Mouse (Mus musculus) intestine, embryonic 15.5 days (tissue): ENCODE results near the gene Zbtb22. TPM values are rescaled to one million over a fixed set of nuclear protein-coding genes. Genes with fewer than 3 reads are reported as not detected.
"Not testable (repeated sequence)": the region's sequence is repeated elsewhere in the genome, so short reads cannot be mapped to it uniquely, and the experiment has no call there.

Experiments used
- ATAC-seq: fragments of 200-750 bp; cut with Nextera tagmentation; 2 replicates; pipeline ENCODE4 v1.8.0; 2017; ENCODE audit warnings: moderate TSS enrichment, moderate library complexity
- H3K27ac ChIP-seq: fragments of 300-500 bp; sonication (generic); 2 replicates; pipeline ENCODE4 v1.5.1; 2015; ENCODE audit warnings: mild to moderate bottlenecking, inconsistent platforms
- H3K27me3 ChIP-seq: fragments of 300-500 bp; sonication (generic); replicated peaks from 2 replicates; pipeline ENCODE4 v1.6.1; 2015; ENCODE audit warnings: inconsistent platforms
- H3K36me3 ChIP-seq: fragments of 300-500 bp; sonication (generic); 2 replicates; pipeline ENCODE4 v1.6.1; 2015; ENCODE audit warnings: inconsistent platforms
- H3K4me1 ChIP-seq: fragments of 300-500 bp; sonication (generic); replicated peaks from 2 replicates; pipeline ENCODE4 v1.6.1; 2015; ENCODE audit warnings: inconsistent platforms
- H3K4me2 ChIP-seq: fragments of 300-500 bp; sonication (generic); replicated peaks from 2 replicates; pipeline ENCODE4 v1.6.1; 2015; ENCODE audit warnings: mild to moderate bottlenecking, inconsistent platforms
- H3K4me3 ChIP-seq: fragments of 300-500 bp; sonication (generic); replicated peaks from 2 replicates; pipeline ENCODE4 v1.5.1; 2015; ENCODE audit warnings: inconsistent platforms
- H3K9ac ChIP-seq: fragments of 300-500 bp; sonication (generic); 2 replicates; pipeline ENCODE4 v1.6.1; 2015; ENCODE audit warnings: inconsistent platforms
- H3K9me3 ChIP-seq: fragments of 300-500 bp; sonication (generic); 2 replicates; pipeline ENCODE4 v1.6.1; 2016; ENCODE audit warnings: inconsistent platforms
- WGBS: fragments of 180-500 bp; shearing (Covaris S2); methylation state at CpG from one replicate; pipeline ENCODE4 v1.1.7; 2015; 5-methylcytosine and 5-hydroxymethylcytosine counted together
- polyA plus RNA-seq: library from polyadenylated mRNA; unstranded; fragments of >200 nt; fragmentation: Nextera tagmentation; extraction: Ambion mirVana; gene quantifications from 2 replicates; pipeline ENCODE4 v1.2.1, GENCODE M21; 2015

The Zbtb22 gene
- polyA plus RNA-seq, 1 experiment from 2014 or later, result 14.4 TPM

DNA sequence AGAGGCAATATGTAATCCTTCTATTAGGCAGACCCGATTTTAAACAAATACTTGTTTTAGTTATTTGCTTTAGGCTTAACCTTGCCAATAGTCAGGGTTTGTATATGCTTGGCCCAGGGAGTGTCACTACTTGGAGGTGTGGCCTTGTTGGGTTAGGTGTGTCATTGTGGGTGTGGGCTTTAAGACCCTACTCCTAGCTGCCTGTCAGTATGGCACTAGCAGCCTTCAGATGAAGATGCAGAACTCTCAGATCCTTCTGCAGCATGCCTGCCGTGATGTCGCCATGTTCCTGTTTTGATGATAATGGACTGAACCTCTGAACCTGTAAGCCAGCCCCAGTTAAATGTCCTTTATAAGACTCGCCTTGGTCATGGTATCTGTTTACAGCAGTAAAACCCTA is 22.7 kb upstream of the Zbtb22 start:
- H3K4me2 ChIP-seq, H3K9ac ChIP-seq, H3K27me3 ChIP-seq, H3K9me3 ChIP-seq, ATAC-seq, H3K36me3 ChIP-seq, H3K27ac ChIP-seq, H3K4me1 ChIP-seq, H3K4me3 ChIP-seq: not testable (repeated sequence)
- WGBS, result 65% methylated on average over 4 of the region's 4 CpGs

GRCm38 (mm10) chr17:33897114-33897794 is 18.4 kb upstream of the Zbtb22 start:
- no peak for ATAC-seq
- no peak overlapping the region for H3K27ac ChIP-seq
- H3K36me3 ChIP-seq, result no peaks in the 10 kb centered on the region
- H3K4me2 ChIP-seq, result no peak overlapping the region
- H3K4me1 ChIP-seq, result no peaks in the 10 kb centered on the region
- no peak overlapping the region for H3K4me3 ChIP-seq
- H3K9me3 ChIP-seq, result no peaks in the 10 kb centered on the region
- 40% methylated on average over 6 of the region's 6 CpGs for WGBS
- H3K27me3 ChIP-seq, result no peaks in the 10 kb centered on the region
- no peak overlapping the region for H3K9ac ChIP-seq

DNA sequence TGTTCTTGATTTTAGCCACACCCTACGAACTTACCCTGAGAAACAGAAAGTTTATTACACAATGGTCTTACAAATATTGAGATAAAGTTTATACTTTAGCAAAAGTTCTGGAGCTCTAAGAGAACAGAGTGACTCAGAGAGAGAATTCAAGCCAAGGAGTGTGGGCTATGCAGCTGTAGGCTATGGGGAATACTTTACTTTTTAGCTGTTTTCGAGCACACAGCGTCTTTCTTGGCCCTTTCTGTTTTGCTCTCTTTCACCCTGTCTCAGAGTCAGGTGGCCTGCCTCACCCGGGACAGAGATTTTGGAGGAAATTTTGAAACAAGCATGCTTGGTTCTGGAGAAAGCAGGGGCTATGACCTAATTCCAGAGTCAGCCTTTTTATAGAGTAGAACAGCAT is 17.5 kb upstream of the Zbtb22 start:
- not testable (repeated sequence) for H3K4me1 ChIP-seq, ATAC-seq, H3K36me3 ChIP-seq, H3K9me3 ChIP-seq, H3K27me3 ChIP-seq, H3K4me3 ChIP-seq, H3K4me2 ChIP-seq, H3K9ac ChIP-seq, H3K27ac ChIP-seq
- 82% methylated on average over 4 of the region's 4 CpGs for WGBS

GRCm38 (mm10) chr17:33899642-33900041 is 16.1 kb upstream of the Zbtb22 start:
- Histone ChIP-seq H3K4me2 (no peak overlapping the region), H3K27me3 (no peaks in the 10 kb centered on the region), H3K9me3 (no peaks in the 10 kb centered on the region), H3K4me3 (no peak overlapping the region), H3K4me1 (no peaks in the 10 kb centered on the region), H3K9ac (no peak overlapping the region), H3K36me3 (no peaks in the 10 kb centered on the region), H3K27ac (no peak overlapping the region)
- no peak for ATAC-seq
- 89% methylated on average over 4 of the region's 4 CpGs for WGBS

GRCm38 (mm10) chr17:33900281-33900988 is 15.3 kb upstream of the Zbtb22 start:
- Histone ChIP-seq H3K27ac (no peak overlapping the region), H3K4me3 (no peak overlapping the region), H3K4me2 (no peak overlapping the region), H3K27me3 (no peaks in the 10 kb centered on the region), H3K9ac (no peak overlapping the region), H3K36me3 (no peaks in the 10 kb centered on the region), H3K4me1 (no peaks in the 10 kb centered on the region), H3K9me3 (no peaks in the 10 kb centered on the region)
- peak; percentile 26; the same call in 1 of the 2 replicates for ATAC-seq
- whole genome bisulfite sequencing, result 47% methylated on average over 7 of the region's 7 CpGs

GRCm38 (mm10) chr17:33900989-33901314 is 14.8 kb upstream of the Zbtb22 start:
- Histone ChIP-seq H3K27me3 (no peaks in the 10 kb centered on the region), H3K4me1 (no peaks in the 10 kb centered on the region), H3K36me3 (no peaks in the 10 kb centered on the region), H3K27ac (no peak overlapping the region), H3K4me3 (no peak overlapping the region), H3K4me2 (no peak overlapping the region), H3K9ac (no peak overlapping the region), H3K9me3 (no peaks in the 10 kb centered on the region)
- 70% methylated on average over 4 of the region's 4 CpGs for WGBS
- ATAC-seq, result no peak

DNA sequence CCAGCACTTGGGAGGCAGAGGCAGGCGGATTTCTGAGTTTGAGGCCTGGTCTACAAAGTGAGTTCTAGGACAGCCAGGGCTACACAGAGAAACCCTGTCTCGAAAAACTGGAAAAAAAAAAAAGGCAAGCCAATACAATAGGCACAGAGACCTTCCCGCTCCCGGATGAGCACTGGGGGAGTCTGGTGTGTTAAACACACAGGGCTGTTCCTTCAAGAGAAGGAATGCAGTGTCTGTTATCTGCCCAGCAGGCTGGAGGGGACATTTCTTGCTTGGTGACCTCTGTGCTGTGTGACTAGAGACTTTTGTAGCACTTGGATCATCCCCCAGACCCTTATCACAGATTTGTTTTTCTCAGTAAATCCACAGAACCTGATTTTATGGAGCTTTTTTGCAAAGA is 14.1 kb upstream of the Zbtb22 start:
- H3K27ac ChIP-seq, result no peak overlapping the region
- 55% methylated on average over 4 of the region's 4 CpGs for WGBS
- H3K27me3 ChIP-seq, result no peaks in the 10 kb centered on the region
- no peaks in the 10 kb centered on the region for H3K4me1 ChIP-seq
- no peak for ATAC-seq
- H3K4me2 ChIP-seq, result no peak overlapping the region
- H3K4me3 ChIP-seq, result no peak overlapping the region
- no peaks in the 10 kb centered on the region for H3K9me3 ChIP-seq
- H3K36me3 ChIP-seq, result no peaks in the 10 kb centered on the region
- no peak overlapping the region for H3K9ac ChIP-seq

DNA sequence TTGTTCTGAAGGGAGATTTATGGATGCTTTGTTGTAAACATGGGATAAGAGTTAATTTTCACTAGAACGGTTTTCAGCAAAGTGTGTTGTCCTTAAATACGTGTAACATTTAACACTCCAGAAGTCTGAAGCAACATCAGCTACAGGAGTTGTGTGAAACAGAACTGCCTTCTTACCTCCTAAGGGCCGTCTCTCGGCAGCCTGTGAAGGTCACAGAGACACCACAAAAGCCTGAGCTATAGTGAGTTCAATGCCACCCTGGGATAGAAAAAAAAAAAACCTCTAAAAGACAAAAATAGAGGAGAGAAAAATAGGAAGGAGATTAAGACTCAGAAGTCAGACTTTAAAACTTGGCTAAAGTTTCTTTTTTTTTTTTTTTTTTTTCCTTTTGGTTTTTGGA is 13.6 kb upstream of the Zbtb22 start:
- Histone ChIP-seq H3K4me3 (no peak overlapping the region), H3K27me3 (no peaks in the 10 kb centered on the region), H3K4me2 (no peak overlapping the region), H3K9ac (no peak overlapping the region), H3K9me3 (no peaks in the 10 kb centered on the region), H3K27ac (no peak overlapping the region), H3K36me3 (no peaks in the 10 kb centered on the region), H3K4me1 (no peaks in the 10 kb centered on the region)
- ATAC-seq, result no peak
- 26% methylated on average over 4 of the region's 4 CpGs for WGBS

DNA sequence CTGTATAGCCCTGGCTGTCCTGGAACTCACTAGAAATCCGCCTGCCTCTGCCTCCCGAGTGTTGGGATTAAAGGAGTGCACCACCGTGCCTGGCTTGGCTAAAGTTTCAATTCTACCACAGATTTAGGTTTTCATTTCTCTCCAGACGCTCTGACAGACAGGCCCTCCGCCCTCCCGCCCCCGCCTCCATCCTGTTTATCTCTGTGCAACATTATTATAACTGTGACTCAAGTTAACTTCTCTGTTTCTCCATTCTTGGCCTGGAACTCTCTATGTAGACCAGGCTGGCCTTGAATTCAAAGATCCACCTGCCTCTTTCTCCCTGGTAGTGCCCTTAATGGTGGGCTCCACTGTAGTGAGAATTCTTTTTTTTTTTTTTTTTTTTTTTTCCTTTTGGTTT is 13.2 kb upstream of the Zbtb22 start:
- Histone ChIP-seq H3K27ac (no peak overlapping the region), H3K4me3 (no peak overlapping the region), H3K4me2 (no peak overlapping the region), H3K36me3 (no peaks in the 10 kb centered on the region), H3K9me3 (no peaks in the 10 kb centered on the region), H3K9ac (no peak overlapping the region), H3K27me3 (no peaks in the 10 kb centered on the region), H3K4me1 (no peaks in the 10 kb centered on the region)
- 81% methylated on average over 7 of the region's 7 CpGs for WGBS
- ATAC-seq, result no peak

DNA sequence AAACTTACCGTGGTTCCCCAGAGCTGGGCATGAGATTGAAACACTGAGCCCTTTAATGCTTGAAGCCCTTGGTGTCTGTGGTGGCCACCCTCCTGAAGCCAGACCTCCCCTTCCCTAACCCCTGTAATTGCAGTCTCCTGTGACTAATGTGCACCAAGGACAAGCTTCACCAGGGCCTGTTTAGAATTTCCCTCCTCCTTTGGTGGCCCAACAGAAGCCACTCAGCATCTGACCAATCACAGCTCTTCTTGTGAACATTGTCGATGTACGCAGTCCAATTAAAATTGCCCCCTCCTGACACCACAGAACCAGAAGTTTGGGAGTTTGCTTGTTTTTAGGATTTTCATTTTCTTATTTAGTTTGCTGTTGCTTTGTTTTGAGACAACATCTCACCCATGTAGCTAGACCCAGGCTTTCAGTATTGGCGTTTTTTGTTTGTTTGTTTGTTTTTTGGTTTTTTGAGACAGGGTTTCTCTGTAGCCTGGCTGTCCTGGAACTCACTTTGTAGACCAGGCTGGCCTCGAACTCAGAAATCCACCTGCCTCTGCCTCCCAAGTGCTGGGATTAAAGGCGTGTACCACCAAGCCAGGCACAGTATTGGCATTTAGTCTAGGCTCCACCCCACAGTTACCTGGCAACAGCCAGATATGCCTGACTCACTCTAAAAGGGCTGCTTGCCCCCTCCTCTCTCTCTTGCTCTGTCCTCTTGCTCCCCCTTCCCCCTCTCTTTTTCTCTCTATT is 11.6 kb upstream of the Zbtb22 start:
- WGBS, result 72% methylated on average over 6 of the region's 6 CpGs
- not testable (repeated sequence) for ATAC-seq

GRCm38 (mm10) chr17:33904835-33905234 is 10.9 kb upstream of the Zbtb22 start, which contains the start of gene Platr17:
TSS of gene Platr17 (plus strand) at chr17:33905135.
- H3K36me3 ChIP-seq, ATAC-seq, H3K4me1 ChIP-seq, H3K27me3 ChIP-seq, H3K9ac ChIP-seq, H3K9me3 ChIP-seq, H3K4me2 ChIP-seq, H3K4me3 ChIP-seq, H3K27ac ChIP-seq: not testable (repeated sequence)
- WGBS, result 36% methylated on average over 3 of the region's 4 CpGs

More for the DNA sequence above, 11.6 kb upstream of the Zbtb22 start:
- H3K27me3 ChIP-seq, H3K9ac ChIP-seq, H3K4me1 ChIP-seq, H3K4me3 ChIP-seq, H3K9me3 ChIP-seq, H3K36me3 ChIP-seq, H3K27ac ChIP-seq, H3K4me2 ChIP-seq: not testable (repeated sequence)

DNA sequence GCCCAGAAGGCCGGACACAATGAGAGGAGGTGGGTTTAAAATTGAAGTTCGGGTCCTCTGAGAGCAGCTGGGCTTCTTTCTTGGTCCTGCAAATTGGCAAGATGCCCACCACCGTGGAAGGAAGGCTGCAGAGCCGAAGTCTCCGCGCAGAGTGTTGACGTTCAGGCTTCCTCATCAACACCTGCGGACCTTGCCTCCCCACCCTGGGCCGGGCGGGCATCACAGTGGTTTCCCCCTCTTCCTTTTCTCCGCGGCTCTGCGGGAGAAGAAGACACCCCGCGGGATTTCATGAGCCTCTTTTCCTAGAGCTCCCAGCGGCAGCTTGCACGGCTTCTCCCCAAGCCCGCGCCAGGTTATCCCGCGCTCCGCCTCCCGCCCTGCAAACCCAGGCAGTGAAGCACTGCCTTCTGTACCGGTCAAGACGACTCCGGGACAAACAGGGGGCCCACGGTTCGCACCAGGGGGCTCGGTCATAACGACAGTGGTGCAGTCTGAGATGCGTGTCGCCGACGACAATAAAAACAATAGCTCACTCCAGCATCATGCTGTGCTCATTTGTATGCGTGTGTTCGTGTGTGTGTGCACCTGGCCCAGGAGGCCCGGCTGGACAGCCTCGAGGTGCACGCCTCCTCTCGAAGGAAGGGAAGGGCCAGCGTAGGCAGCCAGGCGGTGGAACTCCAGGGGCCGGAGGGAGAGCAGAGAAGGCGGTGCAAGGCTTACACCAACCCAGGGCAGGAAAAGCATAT is 7.2 kb upstream of the Zbtb22 start:
- WGBS, result under 1% methylated on average over 44 of the region's 44 CpGs
- peak overlapping the region; percentile 88 for H3K4me2 ChIP-seq
- H3K27me3 ChIP-seq, result no peaks in the 10 kb centered on the region
- peak overlapping the region; percentile 92 for H3K27ac ChIP-seq
- H3K9ac ChIP-seq, result peak overlapping the region; percentile 54
- H3K4me3 ChIP-seq, result peak overlapping the region; percentile 85
- ATAC-seq, result peak; percentile 73
- H3K4me1 ChIP-seq, result peaks cover 20% of the 10 kb centered on the region
- H3K36me3 ChIP-seq, result peaks cover 22% of the 10 kb centered on the region
- H3K9me3 ChIP-seq, result no peaks in the 10 kb centered on the region
